Mouse (Mus musculus) induced T-regulatory cell, adult 2 months (primary cell): Measurements from ENCODE around the gene Pip4k2a.

Source experiments
- DNase-seq: peaks from one replicate; pipeline ENCODE4 v3.0.0-alpha.2; 2012; ENCODE audit warnings: low read depth

Pip4k2a gene

GRCm38 (mm10) chr2:18923806-18924595, 73.9 kb downstream of the Pip4k2a start:
- no peak for DNase-seq

GRCm38 (mm10) chr2:18923098-18923649, 74.8 kb downstream of the Pip4k2a start:
- DNase-seq: no peak

GRCm38 (mm10) chr2:18921570-18922180, 76.3 kb downstream of the Pip4k2a start:
- DNase-seq: no peak

GRCm38 (mm10) chr2:18920461-18920877, 77.5 kb downstream of the Pip4k2a start:
- DNase-seq: peak; percentile 56

- DNase-seq: peak; percentile 29
These were observed 78.0 kb downstream of the Pip4k2a start for GRCm38 (mm10) chr2:18919797-18920354.

- no peak for DNase-seq
These were observed 80.1 kb downstream of the Pip4k2a start for GRCm38 (mm10) chr2:18917838-18918237.

- peak; percentile 73 for DNase-seq
These were observed 80.6 kb downstream of the Pip4k2a start for GRCm38 (mm10) chr2:18917380-18917750.

- DNase-seq: peak; percentile 67
These were observed 81.1 kb downstream of the Pip4k2a start for GRCm38 (mm10) chr2:18916615-18917379.

- DNase-seq: peak; percentile 47
These were observed 81.9 kb downstream of the Pip4k2a start for GRCm38 (mm10) chr2:18916042-18916407.

- DNase-seq: peak; percentile 19
These were observed 82.4 kb downstream of the Pip4k2a start for GRCm38 (mm10) chr2:18915372-18916041.

GRCm38 (mm10) chr2:18914750-18915149, 83.2 kb downstream of the Pip4k2a start:
- DNase-seq: no peak

- DNase-seq: no peak
These were observed 84.3 kb downstream of the Pip4k2a start for GRCm38 (mm10) chr2:18913642-18914041.

- peak; percentile 42 for DNase-seq
These were observed 86.5 kb downstream of the Pip4k2a start for GRCm38 (mm10) chr2:18911251-18911934.

GRCm38 (mm10) chr2:18910209-18910608, 87.7 kb downstream of the Pip4k2a start:
- DNase-seq: no peak

GRCm38 (mm10) chr2:18909713-18910112, 88.2 kb downstream of the Pip4k2a start:
- peak; percentile 42 for DNase-seq

GRCm38 (mm10) chr2:18907269-18907668, 90.7 kb downstream of the Pip4k2a start:
- no peak for DNase-seq

- no peak for DNase-seq
These were observed 91.4 kb downstream of the Pip4k2a start for GRCm38 (mm10) chr2:18906421-18907084.

GRCm38 (mm10) chr2:18903301-18904068, 94.4 kb downstream of the Pip4k2a start:
- DNase-seq: no peak

GRCm38 (mm10) chr2:18901133-18901532, 96.8 kb downstream of the Pip4k2a start:
- DNase-seq: no peak

GRCm38 (mm10) chr2:18900635-18901034, 97.3 kb downstream of the Pip4k2a start:
- no peak for DNase-seq
